Mouse (Mus musculus): Measurements from ENCODE around the gene Chst1. TPM values are rescaled to one million over a fixed set of nuclear protein-coding genes. Genes with fewer than 3 reads are reported as not detected.
A peak's percentile ranks its signal among the peaks of the same experiment; 100 is the strongest.

Chst1 gene
- polyA plus RNA-seq (2014; fragmentation: Nextera tagmentation; extraction: Ambion mirVana): 4.4 and 5.2 TPM in 2 replicates

- Histone ChIP-seq H3K4me2 (replicated peaks; ENCODE audit: low read depth, low read length) (peak within 1 kb of the TSS; percentile 89), H3K27me3 (ENCODE audit: control insufficient read depth, insufficient read depth, low read length) (0 out of 2 replicates have a peak, but pooled peaks cover 5% of the 10 kb centered on the region), H3K27ac (ENCODE audit: low read length) (no peak within 1 kb of the TSS; the same call in 1 of the 2 replicates), H3K9ac (replicated peaks; ENCODE audit: low read depth, low read length) (peak within 1 kb of the TSS; percentile 48; the same call in 1 of the 2 replicates), H3K4me1 (ENCODE audit: control insufficient read depth, insufficient read depth, low read length) (peaks cover 8% of the 10 kb centered on the region; the same call in 1 of the 2 replicates), H3K4me3 (ENCODE audit: low read depth, low read length) (peak within 1 kb of the TSS; percentile 69), H3K9me3 (ENCODE audit: control insufficient read depth, low read depth, low read length) (no peaks in the 10 kb centered on the region), H3K36me3 (ENCODE audit: control insufficient read depth, insufficient read depth, low read length) (no peaks in the 10 kb centered on the region)
- ATAC-seq (ENCODE audit: insufficient number of reproducible peaks, insufficient read depth, low FRiP score, low read depth): peak; percentile 69
- under 1% methylated on average over 46 of the region's 82 CpGs for WGBS
Measured at GRCm38 (mm10) chr2:92599487-92600347, at the start of gene Chst1. TSS of gene Chst1 (plus strand) at chr2:92599707.

DNA sequence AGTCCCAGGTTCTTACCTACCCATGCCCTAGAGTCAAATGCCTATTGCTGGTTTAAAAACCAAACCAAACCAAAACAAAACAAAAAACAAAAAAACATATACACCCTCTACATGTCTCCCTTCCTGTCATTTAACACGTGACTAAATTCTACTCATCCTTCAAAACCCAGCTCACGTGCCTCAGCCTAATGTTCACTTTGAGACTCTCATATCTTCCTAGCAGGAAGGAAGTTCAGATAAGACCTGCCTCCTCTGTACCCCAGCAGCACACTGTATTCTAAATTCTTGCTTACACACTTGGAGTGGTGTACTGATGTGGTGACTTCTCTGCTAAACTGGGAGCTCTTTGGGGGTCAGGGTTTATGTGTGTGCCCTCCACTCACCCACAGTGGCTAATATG, 49.5 kb upstream of the Chst1 start:
- Histone ChIP-seq H3K27me3 (ENCODE audit: control insufficient read depth, insufficient read depth, low read length) (no peaks in the 10 kb centered on the region), H3K4me1 (ENCODE audit: control insufficient read depth, insufficient read depth, low read length) (no peaks in the 10 kb centered on the region)
- 55% methylated on average over 2 of the region's 2 CpGs for WGBS

GRCm38 (mm10) chr2:92554536-92554935, 45.0 kb upstream of the Chst1 start:
- Histone ChIP-seq H3K27me3 (ENCODE audit: control insufficient read depth, insufficient read depth, low read length) (no peaks in the 10 kb centered on the region), H3K9ac (replicated peaks; ENCODE audit: low read depth, low read length) (no peak overlapping the region), H3K4me1 (ENCODE audit: control insufficient read depth, insufficient read depth, low read length) (no peaks in the 10 kb centered on the region), H3K4me2 (replicated peaks; ENCODE audit: low read depth, low read length) (no peak overlapping the region), H3K27ac (ENCODE audit: low read length) (no peak overlapping the region), H3K9me3 (ENCODE audit: control insufficient read depth, low read depth, low read length) (no peaks in the 10 kb centered on the region), H3K4me3 (ENCODE audit: low read depth, low read length) (no peak overlapping the region), H3K36me3 (ENCODE audit: control insufficient read depth, insufficient read depth, low read length) (no peaks in the 10 kb centered on the region)
- ATAC-seq (ENCODE audit: insufficient number of reproducible peaks, insufficient read depth, low FRiP score, low read depth): no peak

More for the DNA sequence above, 49.5 kb upstream of the Chst1 start:
- Histone ChIP-seq H3K9me3 (ENCODE audit: control insufficient read depth, low read depth, low read length) (no peaks in the 10 kb centered on the region), H3K4me3 (ENCODE audit: low read depth, low read length) (no peak overlapping the region), H3K9ac (replicated peaks; ENCODE audit: low read depth, low read length) (no peak overlapping the region), H3K36me3 (ENCODE audit: control insufficient read depth, insufficient read depth, low read length) (no peaks in the 10 kb centered on the region), H3K4me2 (replicated peaks; ENCODE audit: low read depth, low read length) (no peak overlapping the region), H3K27ac (ENCODE audit: low read length) (no peak overlapping the region)
- ATAC-seq (ENCODE audit: insufficient number of reproducible peaks, insufficient read depth, low FRiP score, low read depth): no peak

- no peak overlapping the region for H3K4me3 ChIP-seq (ENCODE audit: low read depth, low read length)
- no peaks in the 10 kb centered on the region for H3K4me1 ChIP-seq (ENCODE audit: control insufficient read depth, insufficient read depth, low read length)
- peaks cover 9% of the 10 kb centered on the region; the same call in 1 of the 2 replicates for H3K9me3 ChIP-seq (ENCODE audit: control insufficient read depth, low read depth, low read length)
- no peak for ATAC-seq (ENCODE audit: insufficient number of reproducible peaks, insufficient read depth, low FRiP score, low read depth)
- H3K4me2 ChIP-seq (replicated peaks; ENCODE audit: low read depth, low read length): no peak overlapping the region
- WGBS: 58% methylated on average over 4 of the region's 4 CpGs
- no peaks in the 10 kb centered on the region for H3K27me3 ChIP-seq (ENCODE audit: control insufficient read depth, insufficient read depth, low read length)
- no peak overlapping the region for H3K9ac ChIP-seq (replicated peaks; ENCODE audit: low read depth, low read length)
- no peak overlapping the region for H3K27ac ChIP-seq (ENCODE audit: low read length)
- no peaks in the 10 kb centered on the region for H3K36me3 ChIP-seq (ENCODE audit: control insufficient read depth, insufficient read depth, low read length)
Measured at GRCm38 (mm10) chr2:92562930-92563329, 36.6 kb upstream of the Chst1 start.

DNA sequence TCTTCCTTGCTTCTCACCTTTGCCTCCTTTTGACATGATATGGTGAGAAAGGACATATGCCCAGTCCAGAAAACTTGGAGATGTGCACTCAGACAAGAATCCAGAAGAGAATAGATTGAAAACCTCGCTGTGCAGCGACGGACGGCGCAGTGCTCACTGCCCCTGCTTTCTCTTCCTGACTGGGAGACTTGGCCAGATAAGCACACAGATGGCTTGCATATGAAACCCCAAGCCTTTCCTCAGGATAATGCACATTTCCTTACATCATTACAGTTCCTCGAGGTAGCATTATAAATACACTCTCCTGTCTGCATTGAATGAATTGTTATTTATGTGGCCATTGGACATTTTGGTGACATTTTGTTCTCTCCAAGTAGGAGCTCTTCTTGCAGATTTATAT, 28.9 kb upstream of the Chst1 start:
- no peak for ATAC-seq (ENCODE audit: insufficient number of reproducible peaks, insufficient read depth, low FRiP score, low read depth)
- no peak overlapping the region for H3K4me3 ChIP-seq (ENCODE audit: low read depth, low read length)
- H3K36me3 ChIP-seq (ENCODE audit: control insufficient read depth, insufficient read depth, low read length): no peaks in the 10 kb centered on the region
- no peaks in the 10 kb centered on the region for H3K27me3 ChIP-seq (ENCODE audit: control insufficient read depth, insufficient read depth, low read length)
- no peak overlapping the region for H3K27ac ChIP-seq (ENCODE audit: low read length)
- H3K9ac ChIP-seq (replicated peaks; ENCODE audit: low read depth, low read length): no peak overlapping the region
- 73% methylated on average over 6 of the region's 6 CpGs for WGBS
- H3K4me1 ChIP-seq (ENCODE audit: control insufficient read depth, insufficient read depth, low read length): no peaks in the 10 kb centered on the region
- peaks cover 3% of the 10 kb centered on the region; the same call in 1 of the 2 replicates for H3K9me3 ChIP-seq (ENCODE audit: control insufficient read depth, low read depth, low read length)
- no peak overlapping the region for H3K4me2 ChIP-seq (replicated peaks; ENCODE audit: low read depth, low read length)

DNA sequence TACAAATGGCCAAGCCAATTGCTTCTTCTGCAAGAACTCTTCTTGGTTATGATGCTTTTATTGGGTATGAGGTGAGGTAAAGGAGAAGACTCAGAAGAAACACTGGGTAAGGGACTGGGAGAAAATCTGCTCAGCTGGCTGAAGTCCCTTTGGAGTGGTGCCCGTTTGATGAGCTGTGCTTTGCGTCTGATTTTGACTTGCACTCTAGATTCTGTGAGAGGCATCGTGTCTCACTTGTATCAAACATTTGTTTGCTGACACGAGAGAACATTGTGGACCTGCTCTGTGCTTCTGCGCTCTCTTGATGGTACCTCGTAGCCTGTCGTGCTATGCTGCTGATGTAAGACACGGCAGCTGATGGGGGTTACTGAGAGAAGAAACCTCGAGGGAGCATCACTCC, 21.7 kb upstream of the Chst1 start:
- no peak for ATAC-seq (ENCODE audit: insufficient number of reproducible peaks, insufficient read depth, low FRiP score, low read depth)
- 68% methylated on average over 9 of the region's 9 CpGs for WGBS

GRCm38 (mm10) chr2:92581302-92581701, 18.2 kb upstream of the Chst1 start:
- H3K36me3 ChIP-seq (ENCODE audit: control insufficient read depth, insufficient read depth, low read length): no peaks in the 10 kb centered on the region
- no peak for ATAC-seq (ENCODE audit: insufficient number of reproducible peaks, insufficient read depth, low FRiP score, low read depth)
- 74% methylated on average over 7 of the region's 7 CpGs for WGBS

More for the DNA sequence above, 21.7 kb upstream of the Chst1 start:
- Histone ChIP-seq H3K36me3 (ENCODE audit: control insufficient read depth, insufficient read depth, low read length) (no peaks in the 10 kb centered on the region), H3K27me3 (ENCODE audit: control insufficient read depth, insufficient read depth, low read length) (no peaks in the 10 kb centered on the region), H3K9ac (replicated peaks; ENCODE audit: low read depth, low read length) (no peak overlapping the region), H3K4me1 (ENCODE audit: control insufficient read depth, insufficient read depth, low read length) (no peaks in the 10 kb centered on the region), H3K4me3 (ENCODE audit: low read depth, low read length) (no peak overlapping the region), H3K27ac (ENCODE audit: low read length) (no peak overlapping the region), H3K9me3 (ENCODE audit: control insufficient read depth, low read depth, low read length) (no peaks in the 10 kb centered on the region), H3K4me2 (replicated peaks; ENCODE audit: low read depth, low read length) (no peak overlapping the region)

DNA sequence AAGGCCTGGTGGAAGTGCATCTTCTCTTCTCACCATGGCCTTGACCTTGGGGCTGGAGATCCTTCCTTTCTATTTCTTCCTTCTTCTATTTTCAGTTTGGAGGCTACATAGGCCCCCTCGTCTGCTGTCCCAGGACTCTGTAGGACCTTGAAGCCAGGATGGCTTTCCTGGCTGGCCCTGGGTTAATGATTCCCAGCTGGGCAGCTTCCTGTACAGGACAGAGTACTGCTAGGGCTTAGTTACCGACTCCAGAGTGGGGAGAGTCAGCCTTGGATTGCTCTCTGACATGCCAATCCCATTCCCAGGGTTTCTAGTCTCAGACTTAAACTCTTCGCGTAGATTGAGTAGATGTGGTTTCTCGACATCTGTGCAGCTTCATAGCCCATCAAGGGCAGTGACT, 16.9 kb upstream of the Chst1 start:
- ATAC-seq (ENCODE audit: insufficient number of reproducible peaks, insufficient read depth, low FRiP score, low read depth): no peak
- Histone ChIP-seq H3K9ac (replicated peaks; ENCODE audit: low read depth, low read length) (no peak overlapping the region), H3K27me3 (ENCODE audit: control insufficient read depth, insufficient read depth, low read length) (no peaks in the 10 kb centered on the region), H3K4me3 (ENCODE audit: low read depth, low read length) (no peak overlapping the region), H3K9me3 (ENCODE audit: control insufficient read depth, low read depth, low read length) (no peaks in the 10 kb centered on the region), H3K36me3 (ENCODE audit: control insufficient read depth, insufficient read depth, low read length) (no peaks in the 10 kb centered on the region), H3K27ac (ENCODE audit: low read length) (no peak overlapping the region), H3K4me2 (replicated peaks; ENCODE audit: low read depth, low read length) (no peak overlapping the region), H3K4me1 (ENCODE audit: control insufficient read depth, insufficient read depth, low read length) (no peaks in the 10 kb centered on the region)
- WGBS: 55% methylated on average over 5 of the region's 5 CpGs

More at GRCm38 (mm10) chr2:92581302-92581701, 18.2 kb upstream of the Chst1 start:
- Histone ChIP-seq H3K9me3 (ENCODE audit: control insufficient read depth, low read depth, low read length) (no peaks in the 10 kb centered on the region), H3K27me3 (ENCODE audit: control insufficient read depth, insufficient read depth, low read length) (no peaks in the 10 kb centered on the region), H3K27ac (ENCODE audit: low read length) (no peak overlapping the region), H3K4me1 (ENCODE audit: control insufficient read depth, insufficient read depth, low read length) (no peaks in the 10 kb centered on the region), H3K4me3 (ENCODE audit: low read depth, low read length) (no peak overlapping the region), H3K9ac (replicated peaks; ENCODE audit: low read depth, low read length) (no peak overlapping the region), H3K4me2 (replicated peaks; ENCODE audit: low read depth, low read length) (no peak overlapping the region)

Measured in stomach, embryonic 14.5 days (tissue).